Mouse (Mus musculus) liver, adult 2 months (tissue): Measurements from ENCODE around the gene Wdr5b. TPM values are rescaled to one million over a fixed set of nuclear protein-coding genes. Genes with fewer than 3 reads are reported as not detected.

ENCODE experiments used
- DNase-seq: peaks from one replicate; pipeline ENCODE4 v3.0.0-alpha.2; 2011; ENCODE audit warnings: low read depth, low spot score; ENCODE audit errors: extremely low read depth
- H3K27ac ChIP-seq: fragments of 200-500 bp; replicated peaks from 2 replicates; pipeline ENCODE4 v1.5.1; 2012; ENCODE audit warnings: low read depth, mild to moderate bottlenecking, control low read depth, inconsistent platforms, low read length; ENCODE audit not compliant: insufficient read depth
- H3K27me3 ChIP-seq: fragments of 200-500 bp; 2 replicates; pipeline ENCODE4 v1.6.1; 2012; ENCODE audit warnings: mild to moderate bottlenecking, moderate library complexity, low read length, inconsistent platforms; ENCODE audit not compliant: control insufficient read depth, insufficient read depth
- H3K36me3 ChIP-seq: fragments of 200-500 bp; 2 replicates; pipeline ENCODE4 v1.6.1; 2012; ENCODE audit warnings: low read length, inconsistent platforms; ENCODE audit not compliant: control insufficient read depth, insufficient read depth
- H3K4me1 ChIP-seq: fragments of 200-500 bp; 2 replicates; pipeline ENCODE4 v1.6.1; 2011; ENCODE audit warnings: low read length; ENCODE audit not compliant: control insufficient read depth, insufficient read depth
- H3K4me3 ChIP-seq: fragments of 200-500 bp; 2 replicates; pipeline ENCODE4 v1.5.1; 2011; ENCODE audit warnings: low read depth, mild to moderate bottlenecking, control low read depth, low read length, moderate library complexity; ENCODE audit not compliant: insufficient read depth
- H3K79me2 ChIP-seq: fragments of 200-500 bp; 2 replicates; pipeline ENCODE4 v1.6.1; 2012; ENCODE audit warnings: inconsistent platforms, mild to moderate bottlenecking, low read length, moderate library complexity; ENCODE audit not compliant: control insufficient read depth, insufficient read depth
- H3K9ac ChIP-seq: fragments of 200-500 bp; 2 replicates; pipeline ENCODE4 v1.6.1; 2012; ENCODE audit warnings: low read depth, mild to moderate bottlenecking, control low read depth, inconsistent platforms, low read length
- CTCF ChIP-seq: fragments of 200-500 bp; IDR thresholded peaks from 2 replicates; pipeline ENCODE4 v1.5.1; 2011; ENCODE audit warnings: low read depth, low read length, control low read depth
- POLR2A ChIP-seq: fragments of 200-500 bp; IDR thresholded peaks from 2 replicates; pipeline ENCODE4 v1.6.1; 2011; ENCODE audit warnings: low read length, control low read depth; ENCODE audit not compliant: insufficient read depth; ENCODE audit errors: extremely low read depth
- WGBS: fragments of 180-500 bp; shearing (Covaris S2); methylation state at CpG from one replicate; pipeline ENCODE4 v1.1.7; 2018; 5-methylcytosine and 5-hydroxymethylcytosine counted together
- polyA plus RNA-seq: library from polyadenylated mRNA; depleted of rRNA; stranded (reverse); fragments of >200 nt; gene quantifications from 2 replicates; pipeline ENCODE4 v1.2.3, GENCODE M21; 2012
- total RNA-seq: library from RNA; depleted of rRNA; stranded (reverse); fragments of >200 nt; gene quantifications from 2 replicates; pipeline ENCODE4 v1.2.3, GENCODE M21; 2014

Gene Wdr5b
- total and polyA plus RNA-seq, 2 experiments: 0.73 to 2.3 TPM

- Histone ChIP-seq H3K36me3 (peaks cover 8% of the 10 kb centered on the region; the same call in 1 of the 2 replicates), H3K27ac (peak overlapping the region; percentile 19; the same call in 1 of the 2 replicates), H3K4me1 (peaks cover 3% of the 10 kb centered on the region; the same call in 1 of the 2 replicates), H3K27me3 (no peaks in the 10 kb centered on the region), H3K9ac (peak overlapping the region; percentile 75), H3K4me3 (peak overlapping the region; percentile 81), H3K79me2 (no peaks in the 10 kb centered on the region; the same call in 1 of the 2 replicates)
- no peak for TF ChIP-seq CTCF
- TF ChIP-seq POLR2A: no peak
- 25% methylated on average over 11 of the region's 11 CpGs for WGBS
- DNase-seq: no peak
Observed at GRCm38 (mm10) chr16:36041625-36042020, 633 bp downstream of the Wdr5b start.

DNA sequence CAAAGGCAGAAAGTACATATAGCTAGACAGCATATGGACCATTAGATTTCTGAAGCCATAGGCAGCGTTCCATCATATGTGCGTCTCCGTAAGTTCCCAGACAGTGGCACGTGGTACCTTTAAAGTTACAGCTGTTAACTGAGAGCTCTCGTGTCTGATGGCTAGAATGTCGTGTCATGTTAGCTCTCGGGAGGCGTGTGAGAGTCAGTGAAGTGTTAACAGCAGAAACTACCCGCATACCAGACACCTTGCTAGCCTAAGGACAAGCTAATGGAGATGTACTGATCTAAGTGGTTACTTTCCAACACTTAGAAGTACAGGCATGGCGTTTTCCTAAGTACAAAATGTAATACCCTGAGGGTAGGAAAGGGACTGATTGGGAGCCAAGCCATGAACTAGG is 2.1 kb downstream of the Wdr5b start:
- WGBS: 93% methylated on average over 10 of the region's 10 CpGs
- Histone ChIP-seq H3K36me3 (peaks cover 16% of the 10 kb centered on the region; the same call in 1 of the 2 replicates), H3K4me3 (no peak overlapping the region), H3K4me1 (peaks cover 3% of the 10 kb centered on the region; the same call in 1 of the 2 replicates), H3K27me3 (no peaks in the 10 kb centered on the region), H3K79me2 (no peaks in the 10 kb centered on the region; the same call in 1 of the 2 replicates), H3K9ac (no peak overlapping the region), H3K27ac (no peak overlapping the region)
- TF ChIP-seq CTCF (no peak), POLR2A (no peak)
- DNase-seq: no peak

DNA sequence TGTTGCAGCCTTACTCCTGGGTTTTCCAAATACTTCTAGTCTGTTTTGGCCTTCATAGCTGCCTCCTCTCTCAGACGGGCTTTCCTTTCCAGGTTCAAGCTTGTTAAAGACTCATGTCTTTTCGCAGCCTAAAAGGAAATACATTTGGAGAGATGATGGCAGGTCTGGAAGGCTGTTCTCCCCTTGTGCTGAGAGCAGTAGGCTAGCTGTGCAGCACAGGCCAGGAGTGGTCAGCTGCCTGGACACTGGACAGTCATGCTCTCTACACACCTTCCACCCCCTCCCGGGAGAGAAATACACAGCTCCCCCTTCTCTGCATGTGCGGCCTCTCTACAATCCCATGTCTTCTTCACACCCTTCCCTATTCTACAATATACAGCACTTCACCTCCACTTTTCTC is 3.0 kb downstream of the Wdr5b start:
- H3K36me3 ChIP-seq: peaks cover 22% of the 10 kb centered on the region; the same call in 1 of the 2 replicates
- H3K79me2 ChIP-seq: no peaks in the 10 kb centered on the region; the same call in 1 of the 2 replicates
- H3K27me3 ChIP-seq: no peaks in the 10 kb centered on the region
- WGBS: 91% methylated on average over 4 of the region's 4 CpGs
- TF ChIP-seq CTCF (no peak), POLR2A (no peak)
- no peak overlapping the region for H3K27ac ChIP-seq
- no peak overlapping the region for H3K4me3 ChIP-seq
- no peak overlapping the region for H3K9ac ChIP-seq
- DNase-seq: no peak
- H3K4me1 ChIP-seq: peaks cover 3% of the 10 kb centered on the region; the same call in 1 of the 2 replicates

- H3K4me1 ChIP-seq: no peaks in the 10 kb centered on the region
- peaks cover 46% of the 10 kb centered on the region for H3K36me3 ChIP-seq
- no peak overlapping the region for H3K9ac ChIP-seq
- H3K27me3 ChIP-seq: no peaks in the 10 kb centered on the region
- no peak for DNase-seq
- no peaks in the 10 kb centered on the region for H3K79me2 ChIP-seq
- 93% methylated on average over 4 of the region's 4 CpGs for WGBS
- no peak for TF ChIP-seq POLR2A
- no peak for TF ChIP-seq CTCF
- H3K4me3 ChIP-seq: no peak overlapping the region
- H3K27ac ChIP-seq: no peak overlapping the region
Observed at GRCm38 (mm10) chr16:36047538-36047937, 6.5 kb downstream of the Wdr5b start.

DNA sequence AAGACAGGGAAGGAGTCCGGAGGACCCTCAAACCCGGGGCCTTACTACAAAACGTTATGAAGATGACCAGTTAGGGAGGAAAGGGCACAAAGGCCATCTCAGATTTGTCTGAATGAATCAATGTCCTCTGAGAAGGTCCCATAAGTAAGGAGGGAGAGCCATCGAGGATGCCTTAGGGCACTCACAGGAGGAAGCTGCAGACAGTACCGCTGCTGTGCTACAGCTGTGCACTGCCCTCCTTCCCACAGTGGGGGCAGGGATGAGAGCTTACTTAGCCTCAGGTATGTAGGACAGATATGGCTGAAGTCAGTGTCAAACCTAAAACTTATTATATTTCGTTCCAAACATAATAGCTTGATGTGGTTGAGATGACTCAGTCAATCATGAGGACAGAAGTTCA is 10.5 kb downstream of the Wdr5b start:
- H3K27me3 ChIP-seq: no peaks in the 10 kb centered on the region
- no peak overlapping the region for H3K27ac ChIP-seq
- H3K4me3 ChIP-seq: no peak overlapping the region
- H3K79me2 ChIP-seq: no peaks in the 10 kb centered on the region; the same call in 1 of the 2 replicates
- TF ChIP-seq CTCF (no peak), POLR2A (no peak)
- peaks cover 39% of the 10 kb centered on the region for H3K36me3 ChIP-seq
- H3K4me1 ChIP-seq: no peaks in the 10 kb centered on the region
- WGBS: 93% methylated on average over 6 of the region's 6 CpGs
- no peak overlapping the region for H3K9ac ChIP-seq
- no peak for DNase-seq

- Histone ChIP-seq H3K4me3 (no peak overlapping the region), H3K36me3 (peaks cover 27% of the 10 kb centered on the region), H3K9ac (no peak overlapping the region), H3K79me2 (no peaks in the 10 kb centered on the region; the same call in 1 of the 2 replicates), H3K27ac (no peak overlapping the region), H3K27me3 (no peaks in the 10 kb centered on the region), H3K4me1 (no peaks in the 10 kb centered on the region)
- 79% methylated on average over 6 of the region's 6 CpGs for WGBS
- no peak for DNase-seq
- TF ChIP-seq POLR2A (no peak), CTCF (no peak)
Observed at GRCm38 (mm10) chr16:36053524-36054275, 12.7 kb downstream of the Wdr5b start.
